Mouse (Mus musculus): ENCODE measurements around the gene Cdsn. TPM values are rescaled to one million over a fixed set of nuclear protein-coding genes. Genes with fewer than 3 reads are reported as not detected.

Cdsn gene
- total RNA-seq, 2 experiments from 2014 or later: 0.29 to 0.39 TPM

DNA sequence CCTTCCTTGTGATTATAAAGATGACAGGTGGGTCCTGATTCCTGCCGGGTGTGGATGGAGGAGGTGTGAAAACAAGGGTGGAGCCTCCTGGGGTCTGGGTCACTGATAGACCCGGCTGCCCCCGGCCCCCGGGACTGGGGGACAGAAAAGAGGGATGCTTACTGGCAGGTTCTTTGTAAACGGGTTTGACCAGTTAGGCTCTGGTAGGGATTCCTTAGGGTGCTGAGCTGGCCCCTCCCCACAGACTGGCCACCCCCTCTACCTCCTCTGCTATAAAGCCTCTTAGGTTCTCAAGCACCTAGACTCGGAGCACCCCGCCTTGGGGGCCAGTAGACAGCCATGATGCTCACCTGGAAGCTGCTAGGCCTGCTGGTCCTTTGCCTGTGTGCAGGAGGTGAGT, 19.0 kb upstream of the Cdsn start, which contains the start of gene Psors1c2:
Gene Psors1c2 (plus strand): TSS at position 301 of the 400 bp plus-strand sequence.
- DNase-seq (ENCODE audit: low spot score in 2 of 2): no peak

- DNase-seq (ENCODE audit: low spot score in 2 of 2): peak in 1 of 2 experiments; percentile 71
Measured at GRCm38 (mm10) chr17:35534343-35534742, 17.6 kb upstream of the Cdsn start.

DNA sequence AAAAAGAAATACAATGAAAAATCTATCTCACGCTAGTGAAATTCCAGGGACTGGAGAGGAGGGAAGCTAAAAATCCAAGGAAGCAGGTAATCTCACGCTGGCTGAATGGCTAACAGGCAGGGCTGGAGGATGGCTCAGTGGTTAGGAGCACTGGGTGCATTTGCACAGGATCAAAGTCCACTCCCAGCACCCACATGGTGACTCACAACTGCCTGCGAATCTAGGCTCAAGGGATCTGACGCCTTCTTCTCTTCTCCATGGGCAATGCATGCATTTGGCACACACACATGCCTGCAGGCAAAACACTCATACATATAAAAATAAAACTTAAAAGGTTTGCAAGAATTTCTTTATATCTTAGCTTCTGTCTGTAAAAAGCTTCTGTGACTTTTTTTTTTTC, 14.5 kb upstream of the Cdsn start:
- no peak for DNase-seq (ENCODE audit: low spot score in 2 of 2)

DNA sequence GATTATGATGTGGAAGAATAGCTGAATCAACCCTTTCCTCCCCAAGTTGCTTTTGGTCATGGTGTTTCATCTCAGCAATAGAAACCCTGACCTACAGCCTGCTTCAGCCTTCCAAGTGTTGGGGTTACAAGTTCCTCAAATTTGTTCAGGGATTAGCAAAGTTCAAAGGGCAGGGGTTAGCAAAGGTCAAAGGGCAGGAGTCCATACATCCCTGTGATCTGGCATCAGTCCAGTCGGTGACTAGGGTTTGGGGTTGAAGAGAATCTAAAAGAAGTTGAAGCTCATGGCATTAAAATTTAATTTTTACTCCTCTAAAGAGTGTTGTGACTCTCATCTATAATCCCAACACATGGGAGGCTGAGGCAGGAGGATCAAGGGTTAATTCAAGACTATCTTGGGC, 13.5 kb upstream of the Cdsn start:
- DNase-seq (ENCODE audit: low spot score in 2 of 2): no peak

DNA sequence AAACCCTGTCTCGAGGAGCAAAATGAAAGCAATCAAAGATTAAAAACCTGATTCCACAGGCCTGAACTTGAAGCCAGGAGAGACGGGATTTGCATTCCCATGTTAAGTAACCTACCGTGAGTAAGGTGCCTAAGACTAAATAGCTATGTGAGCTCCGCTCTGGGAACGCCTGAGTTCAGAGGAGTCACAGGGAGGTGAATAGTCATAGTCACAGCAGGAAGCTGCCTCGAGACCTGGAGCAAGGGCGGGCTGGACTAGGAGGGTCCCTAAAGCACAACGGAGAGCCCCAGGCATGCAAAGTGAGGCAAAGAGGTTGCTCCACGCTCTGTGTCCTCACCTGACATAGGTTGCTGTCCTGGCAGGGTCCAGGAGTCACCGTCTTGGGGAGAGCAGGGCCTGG, 12.4 kb upstream of the Cdsn start:
- no peak for DNase-seq (ENCODE audit: low spot score in 2 of 2)

DNA sequence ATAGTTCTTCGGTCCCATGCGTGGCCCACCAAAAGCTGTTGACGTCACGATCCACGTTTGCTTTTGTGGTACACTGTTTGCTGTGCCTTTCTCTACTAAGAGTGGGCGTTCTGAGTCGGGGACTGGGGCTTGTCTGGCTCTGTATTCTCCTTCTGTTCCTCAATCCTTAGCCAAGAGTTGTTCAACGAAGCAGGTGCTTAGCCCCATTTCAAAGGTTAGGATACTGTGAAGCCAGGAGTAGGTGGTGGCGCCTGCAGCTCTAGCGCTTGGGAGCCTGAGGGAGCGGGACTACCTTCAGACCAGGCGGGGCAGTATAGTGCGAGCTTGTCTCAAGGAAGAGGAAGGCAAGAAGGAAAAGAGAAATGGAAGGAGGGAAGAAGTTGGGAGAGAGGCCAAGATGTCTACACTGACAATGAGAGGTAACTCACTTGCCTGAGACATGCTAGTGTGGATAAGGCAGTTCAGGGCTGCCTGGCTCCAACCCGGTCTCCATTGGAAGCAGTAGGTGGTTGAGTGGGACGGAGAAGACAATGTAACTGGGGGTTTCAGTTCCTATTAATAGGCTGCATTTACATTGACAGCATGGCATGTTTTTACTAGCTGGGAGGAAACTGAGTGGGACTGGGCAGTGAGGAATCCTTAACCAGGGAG, 9.0 kb upstream of the Cdsn start:
- no peak for DNase-seq (ENCODE audit: low spot score in 2 of 2)

- DNase-seq (ENCODE audit: low spot score in 2 of 2): no peak
Measured at GRCm38 (mm10) chr17:35543412-35543861, 8.5 kb upstream of the Cdsn start.

GRCm38 (mm10) chr17:35544001-35544400, 7.9 kb upstream of the Cdsn start:
- DNase-seq (ENCODE audit: low spot score in 2 of 2): no peak

DNA sequence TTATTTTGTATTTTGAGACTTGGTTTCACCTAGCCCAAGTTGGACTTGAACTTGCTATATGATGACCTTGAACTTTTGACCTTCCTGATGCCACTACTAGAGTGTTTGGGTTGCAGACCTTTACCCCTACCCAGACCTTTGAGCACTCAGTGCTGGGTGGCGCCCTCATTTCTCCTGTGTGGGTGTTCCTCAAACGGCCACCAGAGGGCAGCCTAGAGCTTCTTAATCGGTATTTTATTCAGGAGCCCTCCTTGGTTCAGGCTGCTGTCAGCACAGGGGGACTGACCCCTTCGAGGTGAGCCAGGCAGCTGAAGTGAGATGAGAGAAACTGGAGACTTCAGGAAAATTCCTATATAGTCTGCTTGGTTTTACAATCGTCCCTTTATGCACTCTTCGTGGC, 7.2 kb upstream of the Cdsn start:
- peak in 1 of 2 experiments; percentile 53 for DNase-seq (ENCODE audit: low spot score in 2 of 2)

- DNase-seq (ENCODE audit: low spot score in 2 of 2): no peak
Measured at GRCm38 (mm10) chr17:35547465-35547864, 4.5 kb upstream of the Cdsn start.

DNA sequence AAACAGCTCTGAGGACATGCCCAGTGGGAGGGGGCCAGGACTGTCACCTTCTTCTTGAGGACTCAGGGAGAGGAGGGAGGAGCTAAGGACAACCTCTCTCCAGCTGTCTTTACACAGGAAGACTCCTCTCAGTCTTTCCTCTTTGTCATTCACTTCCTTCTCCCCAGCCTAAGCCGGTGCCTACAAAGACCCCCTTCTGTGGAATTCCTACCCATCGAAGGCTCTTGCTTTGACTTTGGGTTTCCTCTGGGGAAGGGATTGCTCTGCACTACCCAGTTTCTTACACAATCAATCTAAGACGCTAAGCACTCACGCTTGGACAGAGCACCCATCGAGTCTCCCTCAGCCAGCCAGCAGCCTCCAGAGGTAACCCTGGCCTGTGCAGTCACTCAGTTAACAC, 3.3 kb upstream of the Cdsn start:
- no peak for DNase-seq (ENCODE audit: low spot score in 2 of 2)

DNA sequence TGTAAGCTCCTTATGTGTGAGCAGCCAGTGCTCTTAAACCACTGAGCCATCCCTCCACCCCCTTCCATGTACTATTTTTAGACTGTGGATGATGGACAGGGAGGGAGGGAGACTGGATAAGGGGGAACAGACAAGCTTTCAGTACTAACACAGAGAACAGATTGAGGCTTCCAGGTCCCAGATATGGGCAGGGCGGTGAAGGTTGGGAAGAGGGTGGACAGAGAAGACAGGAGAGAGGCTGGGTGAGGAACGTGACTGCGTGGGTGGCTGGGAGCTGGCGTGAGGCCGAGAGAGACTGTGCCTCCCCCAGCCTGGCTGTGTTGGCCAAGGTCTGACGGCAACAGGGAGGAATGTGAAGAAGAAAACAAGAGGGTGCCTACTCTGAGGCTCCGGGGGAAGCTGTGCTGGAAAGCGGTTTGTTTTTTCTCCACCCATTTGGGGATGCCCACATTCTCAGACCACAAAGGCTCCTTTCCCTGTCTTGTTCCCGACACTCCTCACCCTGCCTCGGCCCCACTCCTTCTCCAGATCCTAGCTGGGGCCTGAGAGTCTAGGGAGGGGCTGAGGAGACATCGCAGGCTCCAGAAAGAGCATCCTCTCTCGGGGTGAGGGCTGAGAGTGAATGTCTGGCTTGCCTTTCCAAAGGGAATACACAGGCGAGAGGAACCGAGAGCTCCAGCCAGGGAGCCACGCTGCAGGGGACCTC, 2.3 kb upstream of the Cdsn start:
- DNase-seq (ENCODE audit: low spot score in 2 of 2): peak in 1 of 2 experiments; percentile 70

DNA sequence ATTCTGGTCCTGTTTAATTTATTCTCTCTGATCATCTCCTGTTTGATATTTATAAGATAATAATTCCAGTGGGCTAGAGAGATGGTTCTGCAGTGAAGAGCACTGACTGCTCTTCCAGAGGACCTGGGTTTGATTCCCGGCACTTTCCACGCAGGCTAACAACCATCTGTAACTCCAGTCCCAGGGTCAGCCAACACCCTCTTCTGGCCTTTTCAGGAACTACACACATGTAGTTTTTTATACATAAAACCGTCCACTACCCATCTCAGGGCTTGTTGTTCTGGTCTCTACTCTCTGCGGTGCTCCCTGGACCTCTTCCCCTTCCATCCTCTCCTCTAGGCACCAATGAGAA, 1.8 kb upstream of the Cdsn start:
- DNase-seq (ENCODE audit: low spot score in 2 of 2): no peak

DNA sequence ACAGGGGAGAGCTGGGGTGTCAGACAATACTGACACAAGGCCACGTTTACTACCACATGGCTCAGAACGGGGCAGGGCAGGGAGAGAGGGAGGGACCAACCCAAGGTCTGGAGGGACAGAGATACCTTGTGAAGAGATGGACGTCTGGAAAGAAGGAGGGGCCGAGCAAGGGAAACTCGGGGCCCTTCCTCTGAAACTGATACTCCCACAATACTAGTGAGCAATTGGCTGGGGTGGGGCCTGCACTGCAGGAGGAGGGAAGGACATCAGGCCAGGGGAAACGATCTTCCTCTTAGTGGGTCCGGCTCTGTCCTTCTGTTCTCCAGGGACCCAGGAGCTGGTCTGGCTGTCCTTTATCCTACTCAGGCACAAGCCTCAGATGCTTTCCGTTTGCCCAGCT, 1.1 kb upstream of the Cdsn start:
- no peak for DNase-seq (ENCODE audit: low spot score in 2 of 2)

DNA sequence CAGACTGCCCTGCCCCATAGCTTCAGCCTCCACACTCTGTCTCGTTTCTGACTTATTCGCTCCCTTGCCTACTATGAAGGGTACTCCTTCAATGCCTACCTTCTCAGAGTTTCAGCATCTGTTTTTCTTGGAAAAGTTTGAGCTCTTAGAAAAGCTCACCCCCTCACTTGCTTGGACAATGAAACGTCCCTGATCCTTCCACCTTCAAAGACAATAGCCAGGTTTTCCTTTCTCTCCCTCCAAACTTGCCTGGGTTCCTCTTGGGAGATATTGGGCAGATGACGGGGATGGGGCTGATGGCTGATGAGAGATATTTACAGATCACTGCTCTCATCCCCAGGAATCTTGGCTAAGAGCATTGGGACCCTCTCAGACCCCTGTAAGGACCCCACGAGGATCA, 2.4 kb downstream of the Cdsn start:
- no peak for DNase-seq (ENCODE audit: low spot score in 2 of 2)

DNA sequence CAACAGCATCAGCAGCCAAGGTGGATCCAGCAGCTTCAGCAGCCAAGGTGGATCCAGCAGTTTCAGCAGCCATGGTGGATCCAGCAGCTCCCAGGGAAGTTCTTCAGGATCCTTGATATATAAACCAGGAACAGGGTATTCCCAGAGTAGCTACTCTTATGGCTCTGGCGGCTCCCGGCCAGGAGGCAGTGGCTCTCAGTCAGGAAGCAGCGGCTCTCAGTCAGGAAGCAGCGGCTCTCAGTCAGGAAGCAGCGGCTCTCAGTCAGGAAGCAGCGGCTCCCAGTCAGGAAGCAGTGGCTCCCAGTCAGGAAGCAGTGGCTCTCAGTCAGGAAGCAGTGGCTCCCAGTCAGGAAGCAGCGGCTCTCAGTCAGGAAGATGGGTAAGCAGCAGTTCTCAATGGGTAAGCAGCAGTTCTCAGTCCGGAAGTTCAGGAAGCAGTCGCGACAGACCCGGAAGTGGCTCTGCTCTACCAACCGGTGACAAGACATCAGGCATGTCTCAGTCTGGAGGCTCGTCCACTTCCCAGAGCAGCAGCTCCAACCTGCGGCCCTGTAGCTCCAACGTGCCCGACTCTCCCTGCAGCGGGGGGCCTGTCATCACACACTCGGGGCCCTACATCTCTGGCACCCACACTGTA, 3.0 kb downstream of the Cdsn start:
- no peak for DNase-seq (ENCODE audit: low spot score in 2 of 2)

DNA sequence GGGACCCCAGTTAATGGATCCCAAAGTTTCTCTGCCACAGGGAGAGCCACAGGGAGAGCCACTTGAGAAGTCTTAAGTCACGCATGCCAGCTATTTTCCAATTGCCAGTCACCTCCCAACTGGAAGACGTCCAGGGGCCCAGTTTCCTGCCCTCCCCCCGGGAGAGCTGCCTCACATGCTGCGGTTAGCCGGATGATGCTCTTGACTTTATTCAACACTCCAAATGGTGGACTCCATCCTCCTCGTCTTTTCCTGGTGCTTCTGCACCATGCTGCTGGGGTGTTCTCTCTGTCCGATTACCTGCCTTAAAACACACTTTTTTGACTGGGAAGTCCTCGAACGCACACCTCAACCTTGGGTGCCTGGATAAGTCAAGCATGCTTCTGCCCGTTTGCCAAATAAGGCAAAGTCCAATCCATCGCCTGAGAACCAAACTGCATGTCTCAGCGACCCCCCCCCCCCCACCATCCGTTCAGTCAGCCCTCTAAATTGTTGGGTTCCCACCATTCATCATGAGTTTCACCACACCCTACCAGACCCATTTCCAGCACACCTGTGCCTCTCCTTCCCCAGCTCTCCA, 4.3 kb downstream of the Cdsn start:
- no peak for DNase-seq (ENCODE audit: low spot score in 2 of 2)

GRCm38 (mm10) chr17:35556812-35557211, 4.9 kb downstream of the Cdsn start:
- no peak for DNase-seq (ENCODE audit: low spot score in 2 of 2)

DNA sequence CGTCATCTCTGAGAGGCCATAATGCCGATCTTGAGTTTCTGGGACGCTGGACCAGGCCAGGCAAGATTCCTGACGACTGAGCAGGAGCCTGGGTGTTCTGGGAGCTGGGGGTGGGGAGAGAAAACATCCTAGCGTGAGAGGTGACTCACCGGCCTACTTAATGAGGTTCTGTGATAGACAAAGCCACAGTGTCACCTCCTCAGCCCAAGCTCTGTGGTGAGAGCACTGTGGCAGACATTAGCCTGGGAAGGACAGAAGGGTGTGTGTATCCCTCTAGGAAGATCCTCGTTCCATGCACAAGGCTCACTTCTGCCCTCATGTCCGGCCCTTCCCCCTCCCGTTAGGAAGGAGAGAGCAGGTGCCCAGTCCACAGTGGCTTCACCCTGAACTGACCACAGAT, 5.4 kb downstream of the Cdsn start:
- DNase-seq (ENCODE audit: low spot score in 2 of 2): no peak

DNA sequence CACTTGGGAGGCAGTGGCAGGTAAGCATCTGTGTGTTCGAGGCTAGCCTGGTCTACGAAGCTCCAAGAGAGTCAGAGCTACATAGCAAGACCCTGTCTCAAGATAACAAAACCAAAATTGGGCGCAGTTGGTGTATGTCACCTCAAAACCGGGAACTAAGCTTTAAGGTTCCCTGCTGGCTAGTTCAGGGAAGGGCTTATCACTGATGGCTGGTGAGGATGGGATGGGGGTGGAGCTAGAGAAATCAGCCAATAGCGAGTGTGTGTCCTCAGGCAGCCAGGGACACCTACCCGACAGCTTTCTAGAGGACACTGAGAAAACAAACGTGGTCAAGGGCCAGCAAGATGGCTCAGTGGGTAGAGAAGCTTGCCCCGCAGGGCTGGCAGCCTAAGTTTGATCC, 6.3 kb downstream of the Cdsn start:
- DNase-seq (ENCODE audit: low spot score in 2 of 2): no peak

DNA sequence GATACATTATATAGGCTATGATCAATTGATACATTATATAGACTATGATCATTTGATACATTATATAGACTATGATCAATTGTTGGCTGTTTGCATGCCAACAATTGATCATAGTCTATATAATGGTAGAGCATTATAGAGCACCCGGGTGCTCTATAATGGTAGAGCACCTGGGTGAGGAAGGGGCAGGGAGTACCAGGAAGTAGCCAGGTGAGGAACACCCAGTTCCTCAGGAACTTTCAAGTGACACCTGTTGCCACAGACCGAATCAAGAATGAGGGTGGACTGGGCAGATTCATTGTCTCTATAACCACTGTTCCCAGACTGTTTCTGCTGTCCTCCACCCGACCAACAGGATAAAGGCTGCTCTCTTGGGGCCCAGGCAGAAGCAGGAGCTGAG, 15.2 kb downstream of the Cdsn start, which contains the start of gene 2300002M23Rik:
Gene 2300002M23Rik (plus strand): TSS at position 301 of the 400 bp plus-strand sequence.
- no peak for DNase-seq (ENCODE audit: low spot score in 2 of 2)

- DNase-seq (ENCODE audit: low spot score in 2 of 2): no peak
Measured at GRCm38 (mm10) chr17:35567767-35568166, 15.8 kb downstream of the Cdsn start.

All from gastrocnemius, postnatal 4 days (tissue).